ENCODE assay signal across 9 mouse cellular contexts in genomic region chr3:27345526-27345925, GRCm38 (mm10). TPM values are rescaled to one million over a fixed set of nuclear protein-coding genes. Genes with fewer than 3 reads are reported as not detected.
A peak's percentile ranks its signal among the peaks of the same experiment; 100 is the strongest.
DNase-seq lines count a peak whose midpoint lies in the region; ATAC-seq and TF ChIP-seq lines count a peak whose summit lies in the region.
"Had no signal": no experiment of that assay in that cellular context is flagged by ENCODE, and none has a peak within 500 bp of the region (broad histone marks: within the 10 kb centered on the region; RNA-seq: fewer than 3 reads in every experiment).

No protein-coding gene starts in this region.

- H3K36me3 ChIP-seq in heart, embryonic 12.5 days, result no peaks in the 10 kb centered on the region
- no peaks in the 10 kb centered on the region for H3K36me3 ChIP-seq in E14TG2a.4 (ENCODE audit: insufficient read depth, low read length)

- no peak for ATAC-seq in heart, embryonic 12.5 days (ENCODE audit: insufficient number of reproducible peaks, low FRiP score)
- peak; percentile 87 for ATAC-seq in monocyte, adult 5-6 weeks (replicated peaks; ENCODE audit: insufficient number of reproducible peaks, low FRiP score, low TSS enrichment, poor library complexity, severe bottlenecking)

- peak; percentile 54 to 72 for DNase-seq in heart, adult 18-20 months
- peak; percentile 66 for DNase-seq in c-Kit-positive CD71-negative TER-119-negative erythroid progenitor cells, embryonic 14.5 days (ENCODE audit: low read depth)
- peak; percentile 55 to 72 for DNase-seq in kidney, adult 8-10 months
- DNase-seq in right cerebral cortex, postnatal 36 days (ENCODE audit: low spot score in 2 of 2), result no peak
- no peak for DNase-seq in left cerebral cortex, adult 9 months (ENCODE audit: low spot score in 2 of 2)

- no peak overlapping the region for H3K4me3 ChIP-seq in heart, embryonic 12.5 days
- no peak overlapping the region for H3K4me3 ChIP-seq in E14TG2a.4 (replicated peaks; ENCODE audit: low read length)

- no peak overlapping the region for H3K4me2 ChIP-seq in heart, embryonic 12.5 days

- H3K27ac ChIP-seq in heart, embryonic 12.5 days (ENCODE audit: poor library complexity, severe bottlenecking), result no peak overlapping the region

- no peaks in the 10 kb centered on the region for H3K9me3 ChIP-seq in heart, embryonic 12.5 days (replicated peaks)
- no peaks in the 10 kb centered on the region for H3K9me3 ChIP-seq in E14TG2a.4 (ENCODE audit: low read length)

- peak; percentile 78 for TF ChIP-seq CTCF in E14TG2a.4 (conservative IDR thresholded peaks at IDR 0.05; ENCODE audit: low read length)

- no peaks in the 10 kb centered on the region for H3K4me1 ChIP-seq in heart, embryonic 12.5 days (replicated peaks)
- H3K4me1 ChIP-seq in E14TG2a.4 (replicated peaks; ENCODE audit: low read depth, low read length), result no peaks in the 10 kb centered on the region

- no peaks in the 10 kb centered on the region; the same call in 1 of the 2 replicates for H3K27me3 ChIP-seq in heart, embryonic 12.5 days (replicated peaks)
- H3K27me3 ChIP-seq in E14TG2a.4 (ENCODE audit: insufficient read depth, low read length), result no peaks in the 10 kb centered on the region

- no peak overlapping the region for H3K9ac ChIP-seq in heart, embryonic 12.5 days

- 46% methylated on average over 6 of the region's 6 CpGs for WGBS in heart, embryonic 12.5 days

RNA-seq across cellular contexts. Expression of gene Ghsr, which starts 25.6 kb away (rescaled TPM):
- total RNA-seq in heart, adult 18-20 months (2021), result not detected
- not detected in 2 replicates for polyA plus RNA-seq in heart, embryonic 12.5 days (2016; fragmentation: Nextera tagmentation; extraction: Ambion mirVana)
- not detected in 3 replicates for total RNA-seq in monocyte, adult 5-6 weeks (2017)
- polyA plus RNA-seq: heart, embryonic 16.5 days had no signal

RNA-seq across cellular contexts. Expression of gene Tnfsf10, which starts 28.7 kb away (rescaled TPM):
- 10 to 100 TPM in 1 of 2 experiments, 1 to 10 TPM in 1; 6.3 to 10.0 TPM for total RNA-seq in heart, adult 18-20 months (2021)
- not detected in 2 replicates for polyA plus RNA-seq in heart, embryonic 12.5 days (2016; fragmentation: Nextera tagmentation; extraction: Ambion mirVana)
- 1.7 to 3.8 TPM (median 3.1 TPM) in 3 replicates for total RNA-seq in monocyte, adult 5-6 weeks (2017)

Comparison
In these comparisons a context has a peak if more than half of its experiments do, and no peak if none do; other contexts are left out.
1. DNase-seq: peak in heart, adult 18-20 months (2 of 2), c-Kit-positive CD71-negative TER-119-negative erythroid progenitor cells, embryonic 14.5 days (single experiment) and kidney, adult 8-10 months (2 of 2); none in right cerebral cortex, postnatal 36 days (0 of 2) and left cerebral cortex, adult 9 months (0 of 2).